Comparison of ENCODE assay signal across 8 mouse cellular contexts in genomic region chr15:102376453-102377162, GRCm38 (mm10). TPM values are rescaled to one million over a fixed set of nuclear protein-coding genes. Genes with fewer than 3 reads are reported as not detected.
DNase-seq lines count a peak whose midpoint lies in the region; ATAC-seq lines count a peak whose summit lies in the region.

No protein-coding gene starts in this region.

- H3K4me1 ChIP-seq in heart, embryonic 12.5 days (replicated peaks): peaks cover 17% of the 10 kb centered on the region

- H3K27me3 ChIP-seq in heart, embryonic 12.5 days (replicated peaks): peaks cover 8% of the 10 kb centered on the region; the same call in 1 of the 2 replicates

- no peaks in the 10 kb centered on the region for H3K36me3 ChIP-seq in heart, embryonic 12.5 days
- no peaks in the 10 kb centered on the region for H3K36me3 ChIP-seq in macrophage (ENCODE audit: inconsistent target)

- peak overlapping the region; percentile 75 for H3K9ac ChIP-seq in heart, embryonic 12.5 days

- peak; percentile 90 for ATAC-seq in heart, embryonic 12.5 days (ENCODE audit: insufficient number of reproducible peaks, low FRiP score)

- peak overlapping the region; percentile 66 for H3K4me3 ChIP-seq in heart, embryonic 12.5 days
- peak overlapping the region; percentile 32 for H3K4me3 ChIP-seq in macrophage (ENCODE audit: inconsistent target)

- H3K9me3 ChIP-seq in heart, embryonic 12.5 days (replicated peaks): no peaks in the 10 kb centered on the region

- peak overlapping the region; percentile 74 for H3K27ac ChIP-seq in heart, embryonic 12.5 days (ENCODE audit: poor library complexity, severe bottlenecking)
- no peak overlapping the region for H3K27ac ChIP-seq in macrophage

- under 1% methylated on average over 43 of the region's 43 CpGs for WGBS in heart, embryonic 12.5 days
- WGBS in macrophage (ENCODE audit: missing documents): 7% methylated on average over 41 of the region's 43 CpGs

- peak; percentile 31 to 47 for DNase-seq in cerebellum, adult 18-20 months
- no peak for DNase-seq in cerebellum, adult 11 months
- DNase-seq in NIH3T3 (ENCODE audit: low read depth): peak; percentile 78
- peak; percentile 78 for DNase-seq in embryo, embryonic 11 days
- peak; percentile 44 to 78 for DNase-seq in kidney, postnatal 36 days
- DNase-seq in spleen, postnatal 14 days (ENCODE audit: low spot score in 2 of 2): peak; percentile 24 to 32

- no peaks in the 10 kb centered on the region for H3K79me2 ChIP-seq in macrophage (ENCODE audit: inconsistent target)

- peak overlapping the region; percentile 98 for H3K4me2 ChIP-seq in heart, embryonic 12.5 days

RNA-seq across cellular contexts. Expression of gene Sp7, which starts 9.6 kb away (rescaled TPM):
- 0.34 and 0.58 TPM in 2 replicates for polyA plus RNA-seq in heart, embryonic 12.5 days (2016; fragmentation: Nextera tagmentation; extraction: Ambion mirVana)
- not detected for total RNA-seq in macrophage (2018; cell fraction: chromatin; rRNA removed)
- total RNA-seq in macrophage (2018; cell fraction: cytosol; rRNA removed): not detected
- not detected for total RNA-seq in macrophage (2018; cell fraction: nucleus; rRNA removed)
- not detected in 3 replicates for polyA plus RNA-seq in macrophage (2018)

RNA-seq across cellular contexts. Expression of gene Aaas, which starts 26.0 kb away (rescaled TPM):
- 53.8 and 55.8 TPM in 2 replicates for polyA plus RNA-seq in heart, embryonic 12.5 days (2016; fragmentation: Nextera tagmentation; extraction: Ambion mirVana)
- 10 to 100 TPM in 21 of 26 experiments, 1 to 10 TPM in 5; 4.7 to 41.4 (median 27.0) TPM for total RNA-seq in macrophage (2018; cell fraction: chromatin; rRNA removed)
- 10 to 100 TPM in 25 of 26 experiments, 1 to 10 TPM in 1; 9.7 to 17.1 (median 12.3) TPM for total RNA-seq in macrophage (2018; cell fraction: cytosol; rRNA removed)
- total RNA-seq in macrophage (2018; cell fraction: nucleus; rRNA removed): 10 to 100 TPM in 17 of 26 experiments, 1 to 10 TPM in 9; 4.8 to 29.8 (median 16.8) TPM
- 10.7 to 28.2 TPM (median 18.0 TPM) in 3 replicates for polyA plus RNA-seq in macrophage (2018)

RNA-seq across cellular contexts. Expression of gene Sp1, which starts 29.3 kb away (rescaled TPM):
- polyA plus RNA-seq in heart, embryonic 12.5 days (2016; fragmentation: Nextera tagmentation; extraction: Ambion mirVana): 6.9 and 7.3 TPM in 2 replicates
- 10 to 100 TPM; 25.2 to 50.1 (median 38.2) TPM for total RNA-seq in macrophage (2018; cell fraction: chromatin; rRNA removed)
- 10 to 100 TPM; 28.8 to 47.4 (median 37.9) TPM for total RNA-seq in macrophage (2018; cell fraction: cytosol; rRNA removed)
- 10 to 100 TPM; 29.8 to 76.0 (median 40.8) TPM for total RNA-seq in macrophage (2018; cell fraction: nucleus; rRNA removed)
- 19.8 to 22.7 TPM (median 22.6 TPM) in 3 replicates for polyA plus RNA-seq in macrophage (2018)

RNA-seq across cellular contexts. Expression of gene Myg1, which starts 45.1 kb away (rescaled TPM):
- 58.8 and 60.7 TPM in 2 replicates for polyA plus RNA-seq in heart, embryonic 12.5 days (2016; fragmentation: Nextera tagmentation; extraction: Ambion mirVana)
- total RNA-seq in macrophage (2018; cell fraction: chromatin; rRNA removed): 10 to 100 TPM in 25 of 26 experiments, 1 to 10 TPM in 1; 10.0 to 65.5 (median 29.2) TPM
- total RNA-seq in macrophage (2018; cell fraction: cytosol; rRNA removed): 10 to 100 TPM; 13.4 to 27.8 (median 20.5) TPM
- total RNA-seq in macrophage (2018; cell fraction: nucleus; rRNA removed): 10 to 100 TPM; 12.6 to 75.2 (median 23.6) TPM
- 15.1 to 28.2 TPM (median 21.0 TPM) in 3 replicates for polyA plus RNA-seq in macrophage (2018)

RNA-seq across cellular contexts. Expression of gene Pfdn5, which starts 50.7 kb away (rescaled TPM):
- 267 and 273 TPM in 2 replicates for polyA plus RNA-seq in heart, embryonic 12.5 days (2016; fragmentation: Nextera tagmentation; extraction: Ambion mirVana)
- 10 to 100 TPM; 18.0 to 66.8 (median 47.8) TPM for total RNA-seq in macrophage (2018; cell fraction: chromatin; rRNA removed)
- total RNA-seq in macrophage (2018; cell fraction: cytosol; rRNA removed): 100 to 1,000 TPM; 166 to 430 (median 223) TPM
- total RNA-seq in macrophage (2018; cell fraction: nucleus; rRNA removed): 10 to 100 TPM; 35.9 to 91.4 (median 60.9) TPM
- 258 to 355 TPM (median 355 TPM) in 3 replicates for polyA plus RNA-seq in macrophage (2018)
